ENCODE assay signal across 8 mouse cellular contexts in the genomic region with DNA sequence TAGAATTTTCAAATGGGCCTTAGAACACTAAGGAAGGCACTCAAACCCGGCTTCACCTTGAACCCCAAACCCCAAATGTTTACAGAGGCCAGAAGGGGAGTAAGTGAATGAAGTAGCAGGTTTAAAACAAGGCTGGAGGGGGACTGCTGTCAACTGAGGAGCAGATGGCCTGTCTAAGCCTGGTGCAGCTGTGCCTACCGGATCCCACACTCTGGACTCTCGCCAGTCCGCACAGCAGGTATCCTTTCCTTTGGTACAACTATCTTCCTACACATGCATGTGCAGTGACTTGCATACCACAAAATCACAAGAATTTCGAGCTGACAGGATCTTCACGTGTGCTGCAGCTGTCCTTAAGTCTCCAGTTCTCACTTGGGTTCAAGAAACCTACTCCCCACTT. TPM values are rescaled to one million over a fixed set of nuclear protein-coding genes. Genes with fewer than 3 reads are reported as not detected.
A peak's percentile ranks its signal among the peaks of the same experiment; 100 is the strongest.
DNase-seq lines count a peak whose midpoint lies in the region; ATAC-seq and TF ChIP-seq lines count a peak whose summit lies in the region.

No protein-coding gene starts in this region.

- H3ac ChIP-seq in C2C12 (ENCODE audit: control insufficient read depth, insufficient read length, low read depth), result no peak overlapping the region

- H3K79me2 ChIP-seq in C2C12 (ENCODE audit: control insufficient read depth, insufficient read depth), result peaks cover 33% of the 10 kb centered on the region

- peak overlapping the region; percentile 69 for H3K4me2 ChIP-seq in hindbrain, embryonic 11.5 days (replicated peaks; ENCODE audit: low read depth, low read length)
- peak overlapping the region; percentile 88 for H3K4me2 ChIP-seq in liver, embryonic 16.5 days (ENCODE audit: low read depth, low read length)

- H3K27me3 ChIP-seq in C2C12 (ENCODE audit: control insufficient read depth, insufficient read depth, insufficient read length), result no peaks in the 10 kb centered on the region
- peaks cover 8% of the 10 kb centered on the region for H3K27me3 ChIP-seq in hindbrain, embryonic 11.5 days (ENCODE audit: control insufficient read depth, insufficient read depth, low read length)
- H3K27me3 ChIP-seq in liver, embryonic 16.5 days (ENCODE audit: control insufficient read depth, insufficient read depth, low read depth, low read length), result peaks cover 8% of the 10 kb centered on the region

- H3K36me3 ChIP-seq in C2C12 (ENCODE audit: control insufficient read depth, insufficient read depth), result peaks cover 29% of the 10 kb centered on the region
- H3K36me3 ChIP-seq in hindbrain, embryonic 11.5 days (ENCODE audit: control insufficient read depth, insufficient read depth, low read length), result no peaks in the 10 kb centered on the region; the same call in 1 of the 2 replicates
- H3K36me3 ChIP-seq in liver, embryonic 16.5 days (ENCODE audit: control insufficient read depth, insufficient read depth), result no peaks in the 10 kb centered on the region; the same call in 1 of the 2 replicates

- no peak for ATAC-seq in hindbrain, embryonic 11.5 days (ENCODE audit: low FRiP score)
- no peak for ATAC-seq in liver, embryonic 16.5 days (ENCODE audit: low read depth)
- ATAC-seq in CD4-positive, CD25-positive, alpha-beta regulatory T cell, adult 4 months, result no peak

- no peak overlapping the region for H3K27ac ChIP-seq in hindbrain, embryonic 11.5 days (ENCODE audit: low read depth, low read length)
- no peak overlapping the region for H3K27ac ChIP-seq in liver, embryonic 16.5 days (ENCODE audit: low read length)

- peaks cover 10% of the 10 kb centered on the region for H3K4me1 ChIP-seq in hindbrain, embryonic 11.5 days (replicated peaks; ENCODE audit: control insufficient read depth, insufficient read depth, low read length)
- H3K4me1 ChIP-seq in liver, embryonic 16.5 days (ENCODE audit: control insufficient read depth, low read depth, low read length), result peaks cover 34% of the 10 kb centered on the region

- no peaks in the 10 kb centered on the region for H3K79me3 ChIP-seq in C2C12 (ENCODE audit: low read depth)

- no peak overlapping the region for H3K4me3 ChIP-seq in C2C12 (ENCODE audit: insufficient read depth, poor library complexity, severe bottlenecking)
- H3K4me3 ChIP-seq in hindbrain, embryonic 11.5 days (ENCODE audit: low read depth, low read length), result no peak overlapping the region
- H3K4me3 ChIP-seq in liver, embryonic 16.5 days (ENCODE audit: low read depth, low read length), result peak overlapping the region; percentile 75; the same call in 1 of the 2 replicates

- TF ChIP-seq CTCF in C2C12 (IDR thresholded peaks at IDR 0.05; ENCODE audit: control insufficient read depth, insufficient read depth, insufficient read length), result no peak

- 71% methylated on average over 6 of the region's 6 CpGs for WGBS in hindbrain, embryonic 11.5 days
- 72% methylated on average over 6 of the region's 6 CpGs for WGBS in liver, embryonic 16.5 days (ENCODE audit: insufficient replicate concordance)

- no peaks in the 10 kb centered on the region for H3K9me3 ChIP-seq in hindbrain, embryonic 11.5 days (ENCODE audit: control insufficient read depth, low read length)
- H3K9me3 ChIP-seq in liver, embryonic 16.5 days (replicated peaks; ENCODE audit: control insufficient read depth, low read length), result no peaks in the 10 kb centered on the region

- H3K9ac ChIP-seq in hindbrain, embryonic 11.5 days (ENCODE audit: low read depth, low read length), result 0 out of 2 replicates have a peak overlapping the region, but pooled peaks have one; percentile 28
- peak overlapping the region; percentile 33; the same call in 1 of the 2 replicates for H3K9ac ChIP-seq in liver, embryonic 16.5 days (ENCODE audit: low read depth, low read length)

- peak; percentile 61 to 83 for DNase-seq in cerebellum, postnatal 14 days
- no peak for DNase-seq in cerebellum, adult 11-12 months
- DNase-seq in hindbrain, embryonic 11.5 days (ENCODE audit: low spot score), result no peak
- no peak for DNase-seq in layer of hippocampus, postnatal 10 days (ENCODE audit: low spot score in 2 of 2)
- no peak for DNase-seq in ovary, adult 18-20 months (ENCODE audit: low spot score)

TF ChIP-seq in C2C12, 6 proteins besides CTCF, POLR2A, EP300 and RAD21:
- TF ChIP-seq MYOD1 (IDR thresholded peaks at IDR 0.05; ENCODE audit: control insufficient read depth, insufficient read length, low read depth) (peak; percentile 81), MAX (IDR thresholded peaks at IDR 0.05) (no peak)

RNA-seq across cellular contexts. Expression of a gene that starts 1.6 kb away (rescaled TPM):
- 9.9 TPM for polyA plus RNA-seq in C2C12 (2012; fragmentation: generic; extraction: Trizol)
- 17.2 and 17.9 TPM in 2 replicates for polyA plus RNA-seq in hindbrain, embryonic 11.5 days (2014; fragmentation: Nextera tagmentation; extraction: Ambion mirVana)
- polyA plus RNA-seq in liver, embryonic 16.5 days (2015; fragmentation: Nextera tagmentation; extraction: Ambion mirVana), result 6.0 and 7.2 TPM in 2 replicates
- 1 to 10 TPM; 8.2 to 8.5 TPM for polyA plus RNA-seq in CD4-positive, CD25-positive, alpha-beta regulatory T cell, adult 4 months (2017; shearing (Covaris generic))
- 10 to 100 TPM; 16.6 to 18.2 TPM for total RNA-seq in layer of hippocampus, postnatal 10 days (2021)

RNA-seq across cellular contexts. Expression of a gene that starts 1.8 kb away (rescaled TPM):
- polyA plus RNA-seq in C2C12 (2012; fragmentation: generic; extraction: Trizol), result 114 TPM
- polyA plus RNA-seq in hindbrain, embryonic 11.5 days (2014; fragmentation: Nextera tagmentation; extraction: Ambion mirVana), result 209 and 215 TPM in 2 replicates
- 69.3 and 75.8 TPM in 2 replicates for polyA plus RNA-seq in liver, embryonic 16.5 days (2015; fragmentation: Nextera tagmentation; extraction: Ambion mirVana)
- polyA plus RNA-seq in CD4-positive, CD25-positive, alpha-beta regulatory T cell, adult 4 months (2017; shearing (Covaris generic)), result 10 to 100 TPM; 92.9 to 99.3 TPM
- 10 to 100 TPM; 74.5 to 83.6 TPM for total RNA-seq in layer of hippocampus, postnatal 10 days (2021)

RNA-seq across cellular contexts. Expression of a gene that starts 4.0 kb away (rescaled TPM):
- polyA plus RNA-seq in C2C12 (2012; fragmentation: generic; extraction: Trizol), result 3.2 TPM
- 1.4 and 3.0 TPM in 2 replicates for polyA plus RNA-seq in hindbrain, embryonic 11.5 days (2014; fragmentation: Nextera tagmentation; extraction: Ambion mirVana)
- polyA plus RNA-seq in liver, embryonic 16.5 days (2015; fragmentation: Nextera tagmentation; extraction: Ambion mirVana), result 0.05 and 0.12 TPM in 2 replicates
- 1 to 10 TPM in 1 of 2 experiments, under 1 TPM in 1; 0.62 to 1.2 TPM for polyA plus RNA-seq in CD4-positive, CD25-positive, alpha-beta regulatory T cell, adult 4 months (2017; shearing (Covaris generic))
- total RNA-seq in layer of hippocampus, postnatal 10 days (2021), result 10 to 100 TPM; 12.3 to 14.7 TPM

RNA-seq across cellular contexts. Expression of a gene that starts 18.3 kb away (rescaled TPM):
- polyA plus RNA-seq in C2C12 (2012; fragmentation: generic; extraction: Trizol), result 3.9 TPM
- 28.7 and 34.9 TPM in 2 replicates for polyA plus RNA-seq in hindbrain, embryonic 11.5 days (2014; fragmentation: Nextera tagmentation; extraction: Ambion mirVana)
- polyA plus RNA-seq in liver, embryonic 16.5 days (2015; fragmentation: Nextera tagmentation; extraction: Ambion mirVana), result 0.62 and 0.74 TPM in 2 replicates
- 1 to 10 TPM; 3.3 to 4.0 TPM for polyA plus RNA-seq in CD4-positive, CD25-positive, alpha-beta regulatory T cell, adult 4 months (2017; shearing (Covaris generic))
- 10 to 100 TPM; 72.6 to 76.6 TPM for total RNA-seq in layer of hippocampus, postnatal 10 days (2021)

RNA-seq across cellular contexts. Expression of a gene that starts 47.2 kb away (rescaled TPM):
- polyA plus RNA-seq in C2C12 (2012; fragmentation: generic; extraction: Trizol), result 100 TPM
- polyA plus RNA-seq in hindbrain, embryonic 11.5 days (2014; fragmentation: Nextera tagmentation; extraction: Ambion mirVana), result 44.3 and 57.1 TPM in 2 replicates
- polyA plus RNA-seq in liver, embryonic 16.5 days (2015; fragmentation: Nextera tagmentation; extraction: Ambion mirVana), result 5.0 and 5.7 TPM in 2 replicates
- 10 to 100 TPM; 71.8 to 80.8 TPM for polyA plus RNA-seq in CD4-positive, CD25-positive, alpha-beta regulatory T cell, adult 4 months (2017; shearing (Covaris generic))
- total RNA-seq in layer of hippocampus, postnatal 10 days (2021), result 100 to 1,000 TPM; 540 to 617 TPM

Comparison
In these comparisons a context has a peak if more than half of its experiments do, and no peak if none do; other contexts are left out.
1. DNase-seq: peak in cerebellum, postnatal 14 days (2 of 2); none in cerebellum, adult 11-12 months (single experiment), hindbrain, embryonic 11.5 days (single experiment), layer of hippocampus, postnatal 10 days (0 of 2) and ovary, adult 18-20 months (single experiment).